Mouse (Mus musculus) gastrocnemius, postnatal 4 days (tissue): Measurements from ENCODE around the gene Nup98. TPM values are rescaled to one million over a fixed set of nuclear protein-coding genes. Genes with fewer than 3 reads are reported as not detected.

Experiments
- DNase-seq, 2 experiments: peaks; one replicate each; pipeline ENCODE4 v3.0.0; 2021 to 2022; ENCODE audit warnings: low spot score in 2 of 2, mixed read lengths in 2 of 2
- total RNA-seq, 2 experiments: library from RNA; stranded (reverse); gene quantifications; 2 replicates each; pipeline ENCODE4 v1.2.3; 2021

Gene Nup98
- total RNA-seq, 2 experiments from 2014 or later = 41.2 to 43.6 TPM

DNA sequence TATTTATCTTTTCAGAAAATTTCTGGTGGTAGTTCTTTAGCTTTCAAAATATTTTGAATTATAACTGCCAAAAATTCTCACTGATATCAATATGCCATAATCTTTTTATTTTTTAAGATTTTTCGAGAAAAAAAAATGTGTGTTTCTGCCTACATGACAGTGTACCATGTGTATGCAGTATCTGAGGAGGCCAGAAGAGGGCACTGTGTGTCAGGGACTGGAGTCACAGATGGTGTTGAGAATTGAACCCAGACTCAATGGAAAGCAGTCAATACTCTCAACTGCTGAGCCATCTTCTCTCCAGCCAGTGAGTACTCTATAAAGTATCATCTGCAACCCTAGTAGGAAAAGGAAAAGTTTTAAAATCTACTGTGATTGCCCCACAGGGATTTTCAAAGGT lies 72.5 kb downstream of the Nup98 start:
- no peak for DNase-seq

DNA sequence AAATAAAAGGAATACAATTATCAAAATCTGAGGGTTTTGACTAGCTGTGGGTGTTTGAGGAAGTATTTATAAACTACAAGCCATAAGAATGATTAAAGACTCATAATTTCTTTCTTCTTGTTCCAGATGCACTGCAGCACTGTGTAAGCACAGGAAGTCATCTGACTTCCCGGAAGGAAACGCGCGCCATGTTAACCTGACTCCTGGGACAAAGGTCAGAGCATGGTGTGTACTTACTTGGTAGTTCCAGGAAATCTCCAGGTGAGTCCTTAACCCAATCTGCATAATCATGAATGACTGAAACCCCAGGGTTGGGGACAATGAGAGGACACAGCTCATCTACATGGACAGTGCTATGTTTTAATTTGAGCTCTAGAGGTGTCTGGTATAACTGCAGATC lies 77.6 kb downstream of the Nup98 start:
- no peak for DNase-seq

DNA sequence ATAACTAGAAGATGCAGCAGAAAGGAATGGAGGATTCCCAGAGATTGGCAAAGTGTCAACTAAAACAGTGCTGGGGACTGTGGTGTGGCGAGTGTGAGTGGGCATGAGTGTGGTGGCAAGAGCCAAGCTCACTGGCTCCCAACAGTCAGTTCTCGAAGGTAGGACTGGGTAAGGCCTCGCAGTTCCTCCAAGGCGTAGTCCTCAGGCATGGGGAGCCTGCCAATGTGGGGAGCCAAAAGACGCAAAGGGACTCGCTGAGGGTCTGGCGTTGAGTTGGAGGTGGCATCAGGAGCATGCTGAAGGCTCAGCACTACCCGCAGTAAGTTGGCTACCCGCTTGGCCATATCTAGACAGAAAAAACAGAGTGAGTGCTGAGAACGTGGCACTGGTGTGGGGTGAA lies 89.7 kb downstream of the Nup98 start:
- no peak for DNase-seq

DNA sequence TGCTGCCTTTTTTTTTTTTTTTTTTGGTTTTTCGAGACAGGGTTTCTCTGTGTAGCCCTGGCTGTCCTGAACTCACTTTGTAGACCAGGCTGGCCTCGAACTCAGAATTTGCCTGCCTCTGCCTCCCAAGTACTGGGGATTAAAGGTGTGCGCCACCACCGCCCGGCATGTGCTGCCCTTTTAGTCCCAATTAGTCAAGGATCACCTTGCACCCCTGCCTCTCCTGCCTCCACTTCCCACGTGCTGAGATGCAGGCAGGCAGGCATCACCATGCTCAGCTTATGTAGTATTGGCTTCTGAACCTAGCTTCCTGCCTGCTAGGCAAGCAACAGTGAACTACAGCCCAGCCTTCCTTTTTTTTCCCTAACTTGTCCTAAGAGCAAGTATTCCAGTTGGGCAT lies 92.6 kb downstream of the Nup98 start:
- no peak for DNase-seq

DNA sequence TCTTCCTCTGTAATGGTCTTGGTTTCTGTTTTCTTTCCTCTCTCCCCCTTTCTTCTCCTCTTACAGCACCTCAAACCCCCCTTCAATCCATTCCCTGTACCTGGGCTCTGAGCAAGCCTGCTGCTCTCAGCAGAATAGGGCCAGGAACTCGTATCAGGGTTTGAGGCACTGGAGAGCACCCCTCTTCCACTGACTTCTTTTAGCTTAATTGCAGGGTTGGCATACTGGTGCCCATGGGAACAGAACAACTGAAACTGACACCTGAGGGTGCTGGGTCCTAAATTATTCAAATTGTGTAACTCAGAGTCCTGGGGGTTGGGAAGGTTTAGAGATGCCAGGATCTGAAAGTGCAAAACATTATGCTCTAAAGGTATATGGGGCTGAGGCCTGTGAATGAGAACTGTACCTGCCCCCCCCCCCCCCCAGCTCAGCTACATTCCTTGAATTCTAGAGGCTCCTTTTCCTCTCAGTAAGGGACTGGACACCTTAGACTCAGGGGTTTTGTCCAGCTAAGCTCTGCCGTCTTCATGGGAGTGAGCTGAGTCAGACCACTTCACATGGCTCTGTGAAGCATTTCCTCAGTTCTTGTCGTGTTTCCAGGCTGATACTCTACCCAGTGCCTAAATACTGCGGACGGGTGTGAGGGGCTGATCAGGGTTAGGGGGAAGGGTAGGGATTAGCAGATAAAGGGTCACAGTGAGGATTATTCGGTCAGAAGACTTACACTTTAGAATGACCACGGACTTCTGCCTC lies 93.2 kb downstream of the Nup98 start, which contains the start of gene Chrna10:
Gene Chrna10, minus strand, starts transcription at position 250 of the 753 bp plus-strand sequence.
- DNase-seq = no peak

DNA sequence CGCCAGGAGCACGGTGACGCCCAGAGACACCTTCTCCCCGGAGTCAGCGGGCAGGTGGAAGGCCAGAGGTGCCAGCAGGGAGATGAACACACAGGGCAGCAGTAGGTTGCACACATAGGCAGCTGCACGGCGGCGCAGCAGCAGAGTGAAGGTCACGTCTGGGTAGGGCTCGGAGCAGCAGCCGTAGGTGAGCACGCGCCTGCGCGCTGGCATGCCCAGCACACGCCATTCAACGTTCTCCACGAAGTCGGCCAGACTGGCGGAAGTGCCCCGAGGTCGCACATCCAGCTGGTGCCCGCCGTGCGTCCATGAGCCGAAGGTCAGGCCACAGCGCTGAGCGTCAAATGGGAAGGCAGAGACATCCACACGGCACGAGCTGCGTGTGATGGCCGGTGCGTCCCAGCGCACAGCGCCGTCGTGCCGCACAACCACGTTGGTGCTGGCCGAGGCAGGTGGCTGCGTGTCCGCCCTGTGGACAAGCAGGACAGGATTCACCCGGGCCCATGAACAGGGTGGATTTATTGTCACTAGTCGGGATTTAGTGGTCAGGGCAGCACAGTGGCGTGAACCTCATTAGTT lies 96.7 kb downstream of the Nup98 start:
- no peak for DNase-seq

DNA sequence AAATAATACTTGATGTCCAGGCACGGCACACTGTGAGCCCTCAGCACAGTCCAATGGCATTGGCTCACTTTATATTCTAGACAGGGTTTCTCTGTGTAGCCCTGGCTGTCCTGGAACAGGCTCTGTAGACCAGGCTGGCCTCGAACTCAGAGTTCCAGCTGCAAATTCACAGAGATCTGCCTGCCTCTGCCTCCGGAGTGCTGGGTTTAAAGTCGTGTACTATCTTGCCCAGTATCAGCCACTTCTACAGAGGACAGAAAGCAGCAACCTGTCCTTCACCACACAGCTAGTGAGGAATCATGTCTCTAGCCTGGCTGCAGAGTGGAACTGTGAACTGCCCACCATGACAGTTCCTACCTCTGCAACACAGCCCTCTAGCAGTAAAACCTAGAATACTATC lies 100.2 kb downstream of the Nup98 start:
- no peak for DNase-seq

DNA sequence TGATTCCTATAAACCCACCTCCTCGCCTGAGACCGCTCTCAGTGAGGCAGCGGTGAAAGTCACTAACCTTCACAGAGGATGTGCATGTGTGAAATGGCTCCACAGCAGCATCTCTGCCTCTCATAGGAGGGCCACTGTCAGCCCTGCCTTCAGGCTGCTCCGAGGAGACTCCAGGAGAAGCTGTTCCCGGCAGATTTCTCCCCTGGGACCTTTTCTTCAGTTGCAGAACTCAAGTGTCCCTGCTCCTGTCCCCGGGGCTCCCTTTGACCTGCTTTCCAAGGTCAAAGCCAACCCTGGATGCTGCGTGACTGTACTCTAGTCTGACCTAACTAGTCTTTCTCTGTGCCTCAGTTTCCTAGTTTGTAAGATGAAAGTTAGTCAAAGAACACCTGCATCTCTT lies 100.8 kb downstream of the Nup98 start, which contains the start of gene Art5:
Gene Art5, minus strand, starts transcription at position 319 of the 400 bp plus-strand sequence.
- DNase-seq = no peak

DNA sequence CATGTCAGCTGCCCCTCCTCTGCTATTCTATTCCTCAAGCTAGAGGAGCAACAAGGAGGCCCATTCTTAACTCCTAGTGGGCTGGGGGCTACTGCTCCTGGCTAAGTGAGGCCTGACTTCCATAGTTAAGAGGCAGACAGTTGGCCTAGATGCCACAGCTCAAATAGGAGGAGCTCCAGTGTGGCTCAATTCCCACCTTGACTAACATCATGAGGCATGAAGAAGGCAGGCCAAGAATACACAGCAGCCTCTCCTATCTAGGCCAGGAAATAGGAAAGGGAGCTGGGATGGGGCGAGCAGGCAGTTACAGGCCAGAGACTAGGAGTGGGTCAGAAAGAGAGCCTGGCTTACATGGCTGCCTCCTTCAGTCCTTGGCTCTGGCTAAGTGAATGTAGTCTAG lies 101.8 kb downstream of the Nup98 start:
- DNase-seq = no peak

DNA sequence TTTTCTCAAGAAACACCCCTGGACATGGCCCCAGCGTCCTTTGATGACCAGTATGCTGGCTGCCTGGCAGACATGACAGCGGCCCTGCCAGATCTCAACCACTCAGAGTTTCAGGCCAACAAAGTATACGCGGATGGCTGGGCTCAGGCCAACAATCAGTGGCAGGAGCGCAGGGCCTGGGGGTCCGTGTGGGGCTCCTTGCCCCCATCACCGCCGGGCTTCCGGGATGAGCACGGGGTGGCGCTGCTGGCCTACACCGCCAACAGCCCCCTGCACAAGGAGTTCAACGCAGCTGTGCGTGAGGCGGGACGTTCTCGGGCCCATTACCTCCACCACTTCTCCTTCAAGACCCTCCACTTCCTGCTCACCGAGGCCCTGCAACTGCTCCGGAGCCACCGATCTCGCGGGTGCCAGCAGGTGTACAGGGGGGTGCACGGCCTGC lies 103.3 kb downstream of the Nup98 start:
- DNase-seq = peak in 1 of 2 experiments; percentile 15

DNA sequence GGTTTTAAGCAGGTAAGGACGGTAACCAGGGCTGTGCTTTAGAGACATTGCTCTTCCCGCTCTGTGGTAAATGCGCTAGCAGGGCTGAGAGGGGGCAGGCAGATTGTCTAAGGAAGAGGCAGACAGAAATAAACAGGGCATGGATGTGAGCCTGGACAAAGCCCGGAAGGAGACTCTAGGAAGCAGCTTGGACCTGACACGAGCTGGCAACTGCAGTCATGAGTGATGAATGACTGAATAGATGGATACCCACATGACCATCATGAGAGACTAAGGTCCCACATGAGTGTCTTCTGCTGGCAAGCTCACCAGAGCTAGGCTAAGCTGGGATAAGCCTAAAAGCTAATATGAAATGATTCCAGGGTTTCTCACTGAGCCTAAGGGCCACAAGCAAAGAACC lies 105.8 kb downstream of the Nup98 start:
- DNase-seq = no peak

DNA sequence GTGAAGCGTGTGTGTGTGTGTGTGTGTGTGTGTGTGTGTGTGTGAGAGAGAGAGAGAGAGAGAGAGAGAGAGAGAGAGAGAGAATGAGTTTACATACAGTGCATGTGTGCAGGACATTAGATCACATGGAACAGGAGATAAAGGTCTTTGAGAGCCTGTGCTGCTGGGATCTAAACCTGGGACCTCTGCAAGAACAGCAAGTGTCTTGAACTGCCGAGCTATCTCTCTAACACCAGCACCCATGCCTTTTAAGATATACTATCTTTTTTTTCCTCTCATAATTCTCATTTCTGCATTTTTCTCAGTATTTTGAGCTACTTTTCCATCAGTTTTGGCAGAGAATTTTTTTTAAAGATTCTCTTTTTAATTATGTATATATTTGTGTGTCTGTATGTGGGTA lies 106.4 kb downstream of the Nup98 start:
- no peak for DNase-seq

DNA sequence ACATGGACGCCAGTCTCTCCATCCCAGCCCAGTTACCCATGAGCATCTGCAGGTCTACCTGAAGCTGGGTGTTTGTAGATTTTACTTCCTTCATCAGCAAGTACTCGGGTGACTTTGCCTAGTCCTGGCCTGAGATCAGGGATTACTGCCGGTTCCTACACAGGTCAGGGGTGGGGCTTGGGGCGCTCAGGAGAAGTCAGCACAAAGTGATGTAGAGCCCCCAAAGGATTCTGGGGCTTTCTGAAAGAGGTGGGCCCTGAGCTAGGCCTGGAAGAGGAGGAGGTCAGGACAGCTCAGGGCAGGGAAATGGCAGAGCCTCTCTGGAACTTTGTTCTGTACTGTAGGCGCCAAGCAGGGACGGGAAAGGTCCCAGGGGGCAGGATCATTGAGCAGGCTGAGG lies 107.3 kb downstream of the Nup98 start:
- no peak for DNase-seq

DNA sequence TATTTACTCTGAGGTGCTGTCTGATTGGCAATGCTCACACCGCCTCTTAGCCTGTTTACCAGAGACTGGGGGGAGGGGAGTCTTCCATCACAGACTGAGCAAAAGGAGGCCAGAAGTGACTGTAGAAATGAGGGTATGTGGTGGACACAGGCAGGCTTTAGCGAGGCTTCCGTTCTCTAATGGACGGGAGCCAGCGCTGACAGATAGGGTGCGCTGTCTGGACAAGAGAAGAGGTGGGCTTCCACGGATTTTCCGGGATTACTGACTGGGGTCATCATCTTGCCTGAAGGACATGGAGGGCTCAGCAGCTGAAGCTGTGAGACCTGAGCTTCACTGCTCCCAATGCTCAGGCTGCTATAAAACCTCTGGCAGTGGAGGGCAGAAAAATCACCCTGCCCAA lies 107.7 kb downstream of the Nup98 start:
- DNase-seq = no peak

DNA sequence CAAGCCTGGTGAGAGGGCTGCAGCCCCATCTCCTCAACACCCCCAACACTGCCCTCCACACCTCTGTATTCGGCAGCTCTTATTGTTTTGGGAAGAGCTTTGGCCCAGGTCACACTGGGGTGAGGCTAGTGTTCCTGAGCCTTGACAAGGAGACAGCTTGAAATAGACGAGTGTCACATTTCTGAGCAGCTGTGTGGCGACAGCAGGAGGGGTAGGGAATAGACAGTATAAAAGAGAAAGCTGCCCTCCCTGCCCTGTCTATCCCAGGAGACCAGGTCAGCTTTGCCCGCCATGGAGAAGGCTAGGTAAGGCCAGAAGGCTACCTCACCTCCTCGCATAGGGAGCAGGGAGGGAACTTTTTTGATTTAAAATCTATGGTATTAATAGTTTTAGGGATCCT lies 108.5 kb downstream of the Nup98 start, which contains the start of gene Art1:
Gene Art1, plus strand, starts transcription at position 257 of the 400 bp plus-strand sequence.
- no peak for DNase-seq

DNA sequence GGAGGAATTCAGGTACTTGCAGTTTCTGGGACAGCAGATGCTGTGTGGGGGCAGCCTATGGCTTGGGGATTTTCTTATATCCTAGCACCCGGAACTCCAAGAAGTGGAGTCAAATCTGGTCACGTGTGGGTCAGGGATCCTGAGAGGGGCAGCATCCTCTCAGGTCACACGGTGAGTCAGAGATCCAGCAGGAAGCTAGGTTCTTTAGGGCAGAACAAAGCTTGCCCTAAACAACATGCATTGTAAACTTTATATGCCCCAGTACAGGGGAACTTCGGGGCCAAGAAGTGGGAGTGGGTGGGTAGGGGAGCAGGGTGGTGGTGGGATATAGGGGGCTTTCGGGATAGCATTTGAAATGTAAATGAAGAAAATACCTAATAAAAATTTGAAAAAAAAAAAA lies 109.1 kb downstream of the Nup98 start:
- DNase-seq = no peak

DNA sequence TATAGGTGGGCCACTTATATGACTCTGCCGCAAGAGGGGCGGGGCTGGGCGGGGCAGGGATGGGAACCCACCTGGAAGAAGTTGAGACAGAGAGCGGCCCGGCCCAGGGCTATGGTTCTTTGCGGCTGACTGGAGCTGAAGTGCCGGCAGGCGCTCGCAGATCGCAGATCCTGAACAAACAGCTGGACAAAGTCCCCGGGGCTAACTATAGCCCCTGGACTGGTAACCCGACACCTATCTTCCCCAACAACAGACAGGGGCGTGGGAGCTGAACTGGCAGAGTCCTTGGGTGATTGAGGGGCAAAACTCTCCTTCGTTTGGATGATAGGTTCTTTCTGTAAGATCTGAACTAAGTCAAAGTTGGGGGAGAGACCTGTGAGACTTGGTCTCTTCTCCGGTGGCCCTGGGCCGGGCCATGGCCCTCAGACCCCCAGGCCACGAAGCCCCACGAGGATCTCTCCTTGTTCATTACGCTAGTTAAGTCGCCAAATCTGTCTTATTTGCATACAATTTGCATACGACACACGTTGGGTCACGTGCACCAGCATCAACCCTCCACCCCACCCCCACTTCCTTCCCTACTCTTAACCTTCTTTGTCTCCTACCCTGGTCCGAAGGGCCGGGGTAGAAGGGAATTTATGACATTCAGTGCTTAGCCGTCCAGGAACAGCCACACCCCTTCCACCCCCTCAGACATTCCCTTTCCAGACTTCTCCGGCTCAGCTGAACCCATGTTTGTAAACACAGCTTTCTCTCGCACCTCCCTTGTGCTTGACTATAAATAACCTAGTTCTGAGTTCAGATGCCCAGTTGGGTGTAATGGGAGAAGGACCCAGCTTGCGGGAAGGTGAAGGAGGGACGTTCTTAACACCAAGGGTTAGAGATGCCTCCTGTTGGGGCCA lies 110.0 kb downstream of the Nup98 start:
- no peak for DNase-seq

DNA sequence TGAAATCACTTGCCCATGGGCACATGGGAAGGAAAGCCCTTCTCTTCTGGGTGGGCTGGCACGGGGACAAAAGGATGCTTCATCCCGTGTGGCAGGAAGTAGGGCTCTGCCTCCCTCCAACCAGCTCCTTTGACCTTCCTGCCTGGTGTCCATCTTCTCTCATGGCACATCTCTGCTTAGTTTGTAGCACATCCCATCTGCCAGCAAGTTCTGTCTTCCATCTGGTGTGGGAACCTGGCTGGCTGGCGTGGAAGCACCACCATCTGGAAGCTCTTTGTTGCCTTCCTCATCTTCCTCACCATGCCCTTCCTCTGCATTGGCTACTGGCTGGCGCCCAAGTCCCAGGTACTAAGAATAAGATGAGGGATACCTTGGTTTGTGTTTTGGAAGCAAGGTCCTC lies 122.6 kb downstream of the Nup98 start:
- no peak for DNase-seq

DNA sequence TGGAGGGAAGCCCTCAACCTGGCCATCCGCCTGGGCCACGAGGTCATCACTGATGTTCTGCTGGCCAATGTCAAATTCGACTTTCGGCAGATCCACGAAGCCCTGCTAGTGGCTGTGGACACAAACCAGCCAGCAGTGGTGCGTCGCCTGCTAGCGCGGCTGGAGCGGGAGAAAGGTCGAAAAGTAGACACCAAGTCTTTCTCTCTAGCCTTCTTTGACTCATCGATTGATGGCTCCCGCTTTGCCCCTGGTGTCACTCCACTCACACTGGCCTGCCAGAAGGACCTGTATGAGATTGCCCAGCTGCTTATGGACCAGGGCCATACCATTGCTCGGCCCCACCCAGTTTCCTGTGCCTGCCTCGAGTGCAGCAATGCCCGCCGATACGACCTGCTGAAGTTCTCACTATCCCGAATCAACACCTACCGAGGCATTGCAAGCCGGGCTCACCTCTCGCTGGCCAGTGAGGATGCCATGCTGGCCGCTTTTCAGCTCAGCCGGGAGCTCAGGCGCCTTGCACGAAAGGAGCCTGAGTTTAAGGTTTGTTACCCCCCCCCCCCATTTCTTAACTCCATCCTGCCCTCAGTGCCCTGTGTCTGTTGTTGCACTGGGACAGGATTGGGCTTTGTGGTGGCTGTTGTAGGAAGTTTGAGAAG lies 125.8 kb downstream of the Nup98 start:
- DNase-seq = no peak

DNA sequence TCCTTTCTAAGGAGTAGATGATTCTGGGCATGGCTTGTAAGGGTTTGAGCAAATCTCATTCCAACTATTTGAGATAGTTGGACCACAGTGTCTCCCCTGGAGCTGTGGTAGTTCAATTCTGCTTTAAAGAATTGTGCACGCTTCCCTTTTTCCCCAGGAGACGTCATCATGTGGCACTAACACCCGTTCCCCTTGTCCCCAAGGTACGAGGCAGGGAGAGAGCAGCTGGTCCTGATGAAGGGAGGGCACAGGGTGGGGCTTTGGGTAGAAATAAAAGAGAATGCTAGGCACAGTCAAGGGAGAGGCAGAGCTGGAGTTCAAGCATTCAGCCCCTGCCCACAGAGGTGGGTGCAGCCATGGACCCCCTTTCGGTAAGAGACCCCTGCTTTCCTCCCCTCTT lies 127.2 kb downstream of the Nup98 start, which contains the start of gene Trpc2:
Gene Trpc2, plus strand, starts transcription at position 301 of the 400 bp plus-strand sequence.
- DNase-seq = no peak

DNA sequence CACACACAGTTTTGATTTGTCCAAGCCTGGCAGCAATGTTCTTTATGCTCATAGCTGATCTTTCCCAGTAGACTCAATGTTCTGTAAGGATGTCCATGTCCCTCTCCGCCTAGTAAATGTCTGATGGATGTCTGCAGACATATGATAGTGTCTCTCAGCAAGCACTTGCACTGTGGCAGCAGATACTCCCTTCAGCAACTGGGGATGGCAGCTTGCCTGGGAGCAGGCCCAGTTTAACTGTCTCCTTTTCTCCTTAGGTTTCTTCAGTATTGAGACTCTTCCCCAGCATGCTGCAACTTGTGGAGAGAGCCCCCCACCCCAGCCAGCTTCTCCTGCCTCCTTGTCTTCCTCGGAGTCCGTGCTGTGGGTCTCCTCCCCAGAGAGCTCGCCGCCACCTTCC lies 128.2 kb downstream of the Nup98 start:
- no peak for DNase-seq
